Mouse (Mus musculus) frontal cortex, postnatal 25 days (tissue): ENCODE measurements around the gene Opcml.

ENCODE experiments used
- DNase-seq, 2 experiments: peaks; one replicate each; pipeline ENCODE4 v3.0.0; 2022; ENCODE audit warnings: low spot score in 2 of 2

The Opcml gene

DNA sequence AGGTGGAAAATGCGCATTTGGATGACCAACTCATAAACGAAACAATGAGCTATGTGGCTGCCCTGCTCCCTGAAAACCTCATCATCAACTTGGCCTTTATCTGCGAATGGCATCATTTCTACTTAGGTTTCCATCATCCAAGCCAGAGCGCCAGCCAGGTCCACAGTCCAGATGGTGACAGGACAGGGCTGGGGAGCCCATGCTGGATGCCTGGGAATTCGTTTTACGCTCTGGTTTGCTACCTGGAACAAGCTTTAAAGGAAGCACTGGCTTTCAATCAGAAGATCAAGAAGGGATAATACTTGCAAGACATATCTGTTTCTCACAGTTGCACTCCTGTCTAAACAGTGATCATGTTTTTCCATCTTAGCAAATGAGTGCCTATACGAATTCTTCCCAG lies 366.5 kb downstream of the Opcml start:
- no peak for DNase-seq

DNA sequence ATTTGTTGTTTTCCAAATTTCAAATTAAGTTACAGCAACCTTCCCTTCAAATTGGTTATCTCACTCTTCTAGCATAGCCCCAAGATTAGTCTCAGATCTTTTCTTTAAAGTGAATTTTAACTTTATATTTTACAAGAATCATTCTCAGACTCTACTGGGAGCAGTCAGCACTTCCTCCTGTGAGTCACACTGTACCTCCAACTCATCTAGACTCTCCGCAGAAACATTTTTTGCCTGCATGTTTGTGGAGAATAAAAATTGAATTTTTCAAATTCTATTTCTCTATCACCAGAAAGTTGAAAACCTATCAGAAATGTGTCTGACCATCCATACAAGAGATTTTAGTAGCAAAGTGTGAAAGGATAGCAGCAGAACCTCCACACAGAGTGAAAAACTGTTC lies 370.4 kb downstream of the Opcml start:
- DNase-seq: no peak

DNA sequence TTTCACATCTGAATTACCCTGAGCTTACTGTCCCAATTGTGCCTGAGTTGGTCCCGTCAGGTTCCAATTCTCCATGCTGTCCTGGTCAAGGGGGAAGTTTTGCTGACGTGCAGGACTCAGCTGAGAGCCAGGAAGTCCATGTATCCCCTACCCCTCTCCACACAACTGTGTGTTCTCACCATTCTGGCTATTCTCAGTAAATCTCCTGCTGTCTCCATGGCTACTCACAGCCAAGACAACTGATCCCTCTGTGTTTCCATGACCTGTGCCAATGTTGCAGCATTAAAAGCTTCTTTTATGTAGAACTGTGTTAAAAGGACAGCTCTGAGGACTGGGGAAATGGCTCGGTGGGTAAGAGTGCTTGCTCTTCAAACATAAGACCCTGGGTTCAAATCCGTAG lies 373.4 kb downstream of the Opcml start:
- DNase-seq: no peak

DNA sequence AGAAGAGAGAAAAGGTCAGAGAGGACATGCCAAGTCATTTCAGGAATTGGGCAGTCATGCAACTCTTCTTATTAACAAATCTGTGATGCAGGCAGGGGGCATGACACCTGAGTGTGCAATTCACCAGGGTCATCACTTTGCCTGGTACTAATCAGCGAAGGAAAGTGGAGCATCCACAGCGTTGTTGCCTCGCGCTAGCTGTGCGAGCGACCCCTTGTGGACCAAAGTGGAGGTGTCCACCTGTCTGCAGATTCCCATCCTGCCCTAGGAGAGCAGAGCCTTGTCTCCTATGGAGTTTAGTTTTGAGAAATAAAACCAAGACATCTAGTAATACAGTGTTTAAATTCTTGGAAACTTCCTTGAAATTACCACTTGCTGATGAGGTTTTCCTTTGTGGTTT lies 381.3 kb downstream of the Opcml start:
- peak; percentile 52 to 53 for DNase-seq

DNA sequence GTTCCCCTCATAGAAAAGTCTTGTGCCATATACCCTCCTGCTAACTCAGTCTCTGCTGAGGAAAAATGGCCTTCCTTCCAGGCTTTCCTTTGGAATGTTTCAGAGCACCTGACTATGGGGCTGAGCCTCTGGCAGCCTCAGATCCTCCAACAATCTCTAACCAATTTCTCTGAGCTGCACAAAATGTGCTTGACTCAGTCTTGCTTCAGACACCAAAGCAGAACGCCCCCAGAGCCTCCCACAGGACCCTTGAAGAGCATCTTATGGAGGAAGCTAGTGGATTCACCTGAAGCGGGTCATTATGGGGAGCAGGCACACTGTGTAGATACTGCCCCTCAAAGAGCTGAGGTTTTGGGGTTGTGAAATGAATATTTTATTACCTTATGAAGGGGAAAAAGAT lies 386.5 kb downstream of the Opcml start:
- DNase-seq: no peak

DNA sequence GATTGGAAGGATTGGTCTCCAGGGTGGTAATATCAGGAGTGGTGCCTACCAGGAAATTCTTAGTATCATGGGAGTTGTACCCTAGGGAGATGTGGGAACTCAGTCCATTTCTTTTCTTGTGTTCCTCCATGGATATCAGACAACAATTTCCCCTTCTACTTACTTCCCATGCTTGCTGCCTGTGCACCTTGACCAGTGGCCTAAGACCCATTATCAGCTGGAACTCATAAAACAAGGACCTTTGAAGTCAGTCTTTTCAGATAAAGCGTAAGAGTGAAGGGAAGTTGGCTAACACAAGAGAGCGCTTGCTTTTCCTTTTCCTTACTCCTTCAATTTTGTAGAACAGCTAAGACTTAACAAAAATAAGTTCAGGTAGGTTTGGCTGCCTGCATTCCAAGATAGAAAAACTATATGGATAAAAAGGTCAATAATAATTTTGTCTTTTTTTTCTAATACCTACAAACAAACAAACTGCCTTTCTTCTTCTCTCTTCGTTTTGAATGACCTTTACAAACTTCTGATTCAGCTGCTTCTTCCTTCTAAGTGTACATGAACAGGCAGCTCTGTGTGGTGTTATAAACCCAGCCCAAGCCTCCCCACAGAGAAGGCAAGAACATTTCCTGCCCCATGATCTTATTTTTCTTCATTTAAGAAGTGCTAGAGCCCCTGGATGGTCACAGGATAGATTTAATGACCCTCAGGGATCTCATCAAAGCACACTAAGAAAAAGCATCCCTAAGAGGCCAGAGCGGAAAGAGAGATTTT lies 387.7 kb downstream of the Opcml start:
- no peak for DNase-seq

DNA sequence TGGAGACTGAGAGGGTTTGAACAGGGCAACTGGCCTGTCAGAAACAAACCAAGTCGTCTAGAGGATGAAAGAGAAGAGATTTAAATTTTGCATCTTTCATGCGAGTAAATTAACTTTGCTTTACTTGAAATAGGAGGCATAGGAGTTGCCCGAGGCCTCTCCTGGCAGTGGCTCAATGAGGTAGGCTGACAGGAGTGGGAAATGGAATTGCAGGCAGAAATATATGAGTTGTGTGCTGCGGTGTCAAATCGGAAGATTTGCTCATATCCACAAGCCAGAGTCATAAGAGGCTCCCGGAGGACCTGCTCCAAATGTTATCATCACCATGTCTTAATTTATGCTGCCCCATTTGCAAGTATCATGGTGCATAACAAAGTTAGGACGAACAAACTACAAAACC lies 391.3 kb downstream of the Opcml start:
- DNase-seq: no peak

DNA sequence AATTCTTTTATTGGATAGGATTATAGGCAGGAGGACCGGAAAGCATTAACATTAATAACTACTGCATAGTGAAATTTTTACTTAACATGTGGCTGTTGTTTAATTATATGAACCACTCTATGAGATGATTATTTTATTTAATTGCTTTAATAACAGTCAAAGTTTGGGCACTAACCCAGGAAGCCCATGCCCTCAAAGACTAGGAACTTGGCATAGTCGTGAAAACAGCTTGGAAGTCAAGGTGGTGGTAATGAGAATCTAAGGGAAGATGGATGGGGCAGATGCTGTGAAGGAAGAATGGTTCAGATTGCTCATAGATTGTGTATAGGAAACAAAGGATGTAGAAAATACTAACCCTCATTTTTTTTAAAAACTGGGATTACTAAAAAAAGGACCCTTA lies 399.7 kb downstream of the Opcml start:
- no peak for DNase-seq

DNA sequence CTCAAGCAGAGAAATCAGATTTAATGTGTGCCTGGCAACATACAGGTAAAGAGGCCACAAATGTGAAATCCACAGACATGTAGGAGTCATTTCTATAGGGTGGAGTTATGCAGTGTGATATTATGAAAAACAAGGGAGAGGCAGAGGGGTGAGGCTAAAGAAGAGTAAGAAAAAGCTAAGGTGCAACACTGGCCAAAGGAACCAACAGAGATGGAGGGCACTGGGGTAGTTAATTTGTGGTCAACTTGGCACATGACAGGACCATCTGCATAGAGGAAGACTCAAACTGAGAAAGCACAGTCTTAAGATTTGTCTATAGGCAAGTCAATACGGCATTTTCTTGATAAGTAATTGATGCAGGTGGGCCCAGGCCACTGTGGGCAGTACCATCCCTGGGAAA lies 400.2 kb downstream of the Opcml start:
- DNase-seq: no peak

DNA sequence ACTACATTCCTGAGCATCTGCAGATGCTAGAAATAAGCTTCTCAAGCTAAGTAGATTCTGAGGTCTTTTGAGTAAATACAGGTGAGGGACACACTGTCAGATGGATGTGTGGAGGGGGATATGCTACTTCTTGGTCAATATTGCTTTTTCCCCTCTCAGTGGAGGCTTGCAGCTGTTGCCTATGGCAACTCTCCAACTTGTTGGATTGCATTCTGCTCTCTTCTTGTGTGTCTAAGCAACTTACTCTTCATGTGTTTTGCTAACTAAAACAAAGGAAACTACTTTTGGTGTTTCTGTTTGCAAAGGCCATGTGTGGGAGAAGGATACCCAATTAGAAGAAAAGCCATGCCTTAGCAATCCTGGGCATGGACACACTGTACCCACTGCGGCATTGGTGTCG lies 406.0 kb downstream of the Opcml start:
- DNase-seq: no peak

DNA sequence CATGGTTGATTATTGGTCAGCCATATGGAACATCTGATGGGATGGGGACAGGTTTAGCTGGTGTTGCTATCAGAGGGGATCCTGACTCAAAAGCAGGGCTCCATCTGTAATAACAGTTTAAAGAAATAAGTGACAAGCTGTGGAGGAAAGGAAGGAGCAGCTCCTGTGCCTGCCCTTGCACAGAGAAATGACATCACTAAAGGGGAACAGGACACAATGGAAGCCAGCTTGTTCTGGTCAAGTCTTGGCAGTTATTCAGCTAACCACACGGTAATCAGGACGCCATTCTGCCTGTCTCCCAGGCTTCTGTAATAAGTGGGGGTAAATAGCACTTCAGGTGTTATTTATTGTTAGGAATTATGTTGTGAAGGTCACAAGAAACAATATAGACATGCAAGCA lies 406.5 kb downstream of the Opcml start:
- DNase-seq: no peak

DNA sequence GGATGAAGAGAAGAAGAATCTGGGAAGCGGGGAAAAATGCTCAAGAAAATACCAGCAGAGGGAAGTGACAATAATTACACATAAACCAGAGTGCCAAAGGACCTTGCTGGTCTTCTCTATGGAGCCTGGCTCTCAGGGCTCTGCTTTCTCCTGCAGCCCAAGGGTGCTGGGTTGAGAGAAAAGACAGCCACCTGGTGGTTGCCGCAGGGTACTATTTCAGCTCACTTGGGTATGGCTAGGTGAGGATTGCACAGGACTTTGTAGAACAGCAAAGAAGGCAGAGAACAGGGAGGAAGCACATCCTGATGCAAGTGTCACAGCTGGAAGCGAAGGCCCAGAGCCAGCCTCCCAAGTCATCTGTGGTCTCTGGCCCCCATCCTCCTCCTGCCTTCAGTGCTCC lies 407.1 kb downstream of the Opcml start:
- peak; percentile 42 to 46 for DNase-seq

DNA sequence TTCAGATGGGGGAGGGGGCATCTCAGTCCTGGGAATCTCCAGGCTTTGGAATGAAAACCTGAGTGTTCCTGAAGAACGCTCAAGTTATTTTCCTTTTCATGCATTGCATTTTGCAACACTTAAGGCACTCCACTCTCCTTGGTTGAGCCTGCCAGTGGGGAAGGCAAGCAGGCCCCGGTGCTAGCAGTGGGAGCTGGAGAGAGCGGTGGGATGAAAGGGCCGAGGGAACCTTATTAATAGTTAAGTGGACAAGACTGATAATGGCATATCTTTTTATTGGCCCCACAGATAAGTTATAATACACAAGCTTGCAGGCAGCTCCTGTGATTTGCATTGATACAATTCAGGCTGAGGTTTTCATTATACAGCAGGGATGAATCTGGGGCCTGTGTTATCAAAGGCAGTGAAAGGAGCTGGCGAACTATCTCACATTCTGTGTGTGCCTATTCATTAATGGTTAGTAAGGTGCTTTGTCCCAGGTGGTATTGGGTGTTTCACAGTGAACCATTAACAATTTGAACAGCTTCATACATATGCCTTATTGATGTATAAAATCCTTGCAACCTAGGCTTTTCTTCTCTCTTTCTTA lies 407.6 kb downstream of the Opcml start:
- DNase-seq: no peak

DNA sequence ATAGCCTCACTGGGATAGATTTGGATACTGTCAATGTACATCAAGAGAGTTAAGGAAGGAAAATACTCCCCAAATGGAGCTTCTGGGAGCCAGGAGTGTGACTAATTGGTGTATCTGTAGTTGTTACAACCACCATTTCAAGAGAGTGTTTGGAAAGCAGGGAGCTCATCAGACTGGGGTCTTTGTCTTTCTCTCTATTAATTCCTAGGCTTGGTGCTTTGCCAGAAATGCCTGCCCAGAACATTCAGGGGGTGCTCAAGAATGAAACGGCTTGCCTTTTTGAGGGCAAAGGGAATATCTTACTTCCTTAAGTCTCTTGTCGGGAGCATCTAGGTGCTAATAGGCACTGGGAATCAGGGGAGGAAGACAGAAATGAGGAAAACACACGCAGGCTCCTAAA lies 416.9 kb downstream of the Opcml start:
- DNase-seq: no peak

DNA sequence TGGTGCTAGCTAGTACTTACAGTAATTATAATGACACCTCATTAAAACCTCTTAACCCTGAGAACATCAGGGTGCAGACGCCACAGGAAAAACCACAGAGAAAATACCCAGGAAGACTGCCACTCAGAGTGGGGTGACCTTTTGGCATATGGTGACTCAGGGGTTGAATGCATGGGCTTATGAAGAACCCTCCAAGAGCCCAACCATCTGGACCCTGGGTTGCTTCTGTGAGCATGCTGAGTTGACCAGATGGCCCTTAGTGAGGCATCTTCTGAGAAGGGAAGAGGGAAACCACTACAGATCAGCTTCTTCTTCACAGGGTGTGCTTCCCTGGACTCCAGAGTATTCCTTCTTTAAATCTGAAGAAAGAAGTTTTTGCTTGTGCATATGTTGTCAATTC lies 418.1 kb downstream of the Opcml start:
- DNase-seq: no peak

DNA sequence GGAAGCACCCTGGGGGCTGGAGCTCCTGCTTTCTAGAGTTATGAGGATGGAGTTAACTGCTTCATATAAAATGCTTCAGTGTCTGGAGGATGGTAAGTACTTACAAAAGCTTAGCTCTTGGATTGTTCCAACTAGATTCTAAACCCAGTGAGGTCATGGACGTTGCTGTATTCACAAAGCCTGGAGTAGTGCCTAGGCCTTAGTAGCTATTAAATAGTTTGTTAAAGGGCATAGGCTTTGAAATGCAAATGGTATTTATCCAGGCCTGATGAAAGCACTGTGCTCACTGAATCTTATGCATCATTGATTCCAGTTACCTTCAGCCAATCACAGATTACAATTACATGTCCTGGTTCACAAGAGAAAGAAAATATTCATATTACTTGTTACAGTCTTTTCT lies 421.3 kb downstream of the Opcml start:
- no peak for DNase-seq

DNA sequence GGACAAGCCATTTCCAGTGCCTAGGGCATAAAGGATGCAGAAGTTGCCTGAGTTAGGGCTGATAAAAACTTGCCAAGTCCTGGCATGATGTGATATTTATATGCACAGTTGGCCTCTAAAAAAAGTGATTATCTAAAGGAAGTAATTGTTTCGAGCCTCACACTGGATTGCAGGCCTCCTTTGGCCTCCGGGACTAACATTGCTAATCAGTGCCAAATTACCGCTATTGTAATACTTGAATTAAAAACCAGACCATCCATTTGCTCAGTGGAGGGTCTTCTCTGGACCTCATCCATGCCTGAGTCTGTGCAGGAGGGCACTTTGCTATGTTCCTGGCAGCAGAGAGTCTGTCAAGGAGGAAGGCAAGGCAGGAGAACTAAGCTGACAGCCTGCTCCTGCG lies 423.3 kb downstream of the Opcml start:
- no peak for DNase-seq

DNA sequence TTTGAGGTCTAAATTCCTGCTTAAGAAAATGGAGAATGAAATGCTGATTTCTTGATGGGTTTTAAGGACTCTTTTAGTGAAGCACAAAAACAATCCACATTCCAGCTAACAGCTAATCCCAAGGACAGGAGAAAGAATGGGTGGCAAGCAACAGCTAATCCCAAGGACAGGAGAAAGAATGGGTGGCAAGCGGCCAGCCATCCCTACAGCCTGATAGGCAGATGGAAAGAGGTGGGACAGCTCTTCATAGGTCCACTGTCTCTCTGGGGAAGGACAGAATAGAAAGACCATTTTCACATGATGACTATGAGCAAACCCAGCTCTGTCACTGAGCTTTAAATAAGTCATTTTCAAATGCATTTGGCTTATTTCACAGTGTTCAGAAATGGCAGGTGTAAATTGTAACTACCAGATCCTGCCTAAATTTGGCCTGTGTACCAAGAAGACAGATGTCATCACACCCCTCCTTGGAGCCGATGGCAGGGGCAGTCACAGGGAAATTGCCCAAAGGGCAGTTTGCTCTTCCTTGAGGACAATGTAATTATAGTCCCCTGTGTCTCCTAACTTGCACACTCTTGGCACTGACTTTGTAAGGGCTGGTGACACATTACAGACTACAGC lies 427.6 kb downstream of the Opcml start:
- no peak for DNase-seq

DNA sequence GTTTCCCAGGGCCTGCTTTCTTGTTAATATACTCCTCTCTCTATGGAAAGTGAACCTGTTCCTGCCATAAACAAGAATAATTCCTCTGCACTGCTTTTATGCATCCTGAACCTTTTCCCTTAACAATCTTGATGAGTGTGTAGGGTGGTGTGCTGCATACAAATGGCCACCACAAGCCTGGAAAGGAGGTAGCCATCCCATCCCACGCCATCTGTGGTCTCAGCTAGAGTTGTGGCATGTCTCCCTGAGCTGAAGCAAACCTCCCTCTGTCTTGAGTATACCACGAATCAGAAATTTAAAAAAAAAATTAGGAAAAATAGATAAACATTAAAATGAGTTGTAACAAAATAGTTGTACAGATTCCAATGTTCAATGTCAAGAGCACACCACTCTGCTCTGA lies 432.2 kb downstream of the Opcml start:
- DNase-seq: no peak

DNA sequence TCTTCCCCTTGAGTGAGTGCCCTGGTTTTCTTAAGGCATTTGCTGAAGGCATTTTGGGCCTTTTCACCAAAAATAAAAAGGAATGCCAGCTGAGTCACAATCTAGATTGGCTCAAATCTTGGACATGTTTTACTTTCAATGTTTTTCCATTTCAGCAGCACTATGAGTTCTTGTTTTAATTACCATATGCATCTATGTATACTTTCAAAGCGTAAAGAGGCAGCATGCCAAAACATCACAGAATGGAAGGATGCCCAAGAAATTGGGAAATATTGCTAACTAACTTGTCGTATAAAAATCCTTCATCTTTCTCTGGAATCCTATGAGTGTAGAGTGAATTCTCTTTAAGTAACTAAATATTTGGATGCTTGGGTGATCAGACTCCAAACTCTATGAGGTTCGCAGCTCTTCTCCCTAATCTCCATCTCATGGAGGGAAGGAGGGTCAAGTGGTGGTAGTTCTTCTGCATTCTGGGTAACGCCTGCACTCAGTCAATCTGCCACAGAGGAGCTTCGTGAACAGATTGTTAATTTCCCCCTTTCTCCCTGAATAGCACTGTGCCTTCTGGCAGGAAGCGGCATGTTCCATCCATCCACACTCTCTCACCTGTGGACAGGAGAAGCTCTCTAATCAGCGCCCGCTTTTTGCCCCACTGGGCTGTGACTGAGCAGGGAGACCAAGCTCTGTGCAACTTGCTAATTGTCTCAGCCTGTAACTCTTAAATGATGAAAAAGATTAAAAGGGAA lies 435.4 kb downstream of the Opcml start:
- no peak for DNase-seq

DNA sequence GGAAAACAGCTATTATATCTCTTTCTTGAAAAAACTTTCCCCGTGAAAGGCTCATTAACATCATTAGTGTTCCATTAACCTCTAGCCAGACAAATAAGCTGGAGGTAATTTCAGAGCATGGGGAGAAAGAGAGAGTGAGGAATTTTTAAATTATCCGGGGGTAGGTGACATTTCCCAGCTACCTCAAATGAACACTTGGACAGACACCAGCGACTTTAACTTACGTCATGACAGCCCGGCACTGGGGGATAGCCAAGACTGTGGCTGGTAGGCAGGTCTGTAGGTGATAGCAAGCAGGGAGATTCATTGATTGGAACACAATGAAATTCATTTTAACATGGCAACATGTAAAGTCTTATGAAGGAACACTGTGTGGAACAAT lies 436.0 kb downstream of the Opcml start:
- no peak for DNase-seq

DNA sequence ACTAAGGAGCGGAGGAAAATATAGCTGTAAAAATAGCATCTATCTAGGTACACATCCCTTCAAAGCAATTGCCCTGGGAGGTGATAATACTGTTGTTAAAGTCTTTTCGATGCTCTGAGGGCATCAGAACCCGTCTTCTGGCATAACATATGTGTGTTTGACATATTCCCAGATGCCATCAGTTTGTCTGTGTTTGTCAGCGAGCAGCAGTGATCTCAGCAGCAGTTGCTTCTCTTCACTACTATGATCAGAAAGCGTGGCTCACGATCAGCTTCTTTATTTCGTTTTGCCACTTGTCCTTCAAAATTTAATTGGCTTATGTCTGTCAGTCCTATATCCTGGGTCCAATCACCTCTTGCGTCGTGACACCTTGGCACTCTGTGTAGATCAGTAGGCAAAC lies 447.9 kb downstream of the Opcml start:
- no peak for DNase-seq
